Mouse (Mus musculus) lung, adult 2 months (tissue): Measurements from ENCODE around the gene Dazap1. TPM values are rescaled to one million over a fixed set of nuclear protein-coding genes. Genes with fewer than 3 reads are reported as not detected.

Experiments
- DNase-seq: peaks from one replicate; pipeline ENCODE4 v3.0.0; 2022
- H3K4me1 ChIP-seq: fragments of 200-500 bp; 2 replicates; pipeline ENCODE4 v1.6.1; 2011; ENCODE audit warnings: low read length; ENCODE audit not compliant: control insufficient read depth, insufficient read depth
- H3K4me3 ChIP-seq: fragments of 200-500 bp; replicated peaks from 2 replicates; pipeline ENCODE3; 2011; ENCODE audit warnings: low read depth, mild to moderate bottlenecking, control low read depth, low read length; ENCODE audit errors: extremely low read depth
- CTCF ChIP-seq: fragments of 200-500 bp; IDR thresholded peaks from 2 replicates; pipeline ENCODE4 v1.5.1; 2011; ENCODE audit warnings: mild to moderate bottlenecking, low read length, control low read depth; ENCODE audit not compliant: insufficient read depth
- POLR2A ChIP-seq: fragments of 200-500 bp; IDR thresholded peaks from 2 replicates; pipeline ENCODE4 v1.6.1; 2011; ENCODE audit warnings: low read depth, mild to moderate bottlenecking, control low read depth, low read length, borderline replicate concordance; ENCODE audit errors: extremely low read depth
- WGBS: fragments of 180-500 bp; shearing (Covaris S2); methylation state at CpG from one replicate; pipeline ENCODE4 v1.1.7; 2018; 5-methylcytosine and 5-hydroxymethylcytosine counted together
- polyA plus RNA-seq: library from polyadenylated mRNA; depleted of rRNA; stranded (reverse); fragments of >200 nt; gene quantifications from 2 replicates; pipeline ENCODE4 v1.2.3, GENCODE M21; 2012; rRNA removed

Dazap1 gene
- polyA plus RNA-seq, 1 experiment: 65.9 TPM

GRCm38 (mm10) chr10:80329273-80330081, 68.2 kb downstream of the Dazap1 start, which contains the start of the genes Pcsk4 and Reep6:
Pcsk4 (minus strand) TSS chr10:80329498.
Reep6 (plus strand) TSS chr10:80329953.
- peaks cover 4% of the 10 kb centered on the region for H3K4me1 ChIP-seq
- WGBS: 5% methylated on average over 36 of the region's 36 CpGs

GRCm38 (mm10) chr10:80330084-80330483, 68.8 kb downstream of the Dazap1 start:
- no peak for DNase-seq
- Histone ChIP-seq H3K4me1 (peaks cover 4% of the 10 kb centered on the region), H3K4me3 (peak overlapping the region; percentile 58)
- 3% methylated on average over 40 of the region's 41 CpGs for WGBS
- TF ChIP-seq POLR2A (no peak), CTCF (no peak)

More at GRCm38 (mm10) chr10:80329273-80330081, 68.2 kb downstream of the Dazap1 start, which contains the start of the genes Pcsk4 and Reep6:
- peak; percentile 92 for DNase-seq
- peak within 1 kb of the TSS; percentile 58 for H3K4me3 ChIP-seq
- TF ChIP-seq CTCF (no peak), POLR2A (no peak)

- H3K4me3 ChIP-seq: no peak overlapping the region
- TF ChIP-seq POLR2A: no peak
- no peak for TF ChIP-seq CTCF
- H3K4me1 ChIP-seq: peaks cover 4% of the 10 kb centered on the region
- no peak for DNase-seq
- 53% methylated on average over 2 of the region's 2 CpGs for WGBS
Observed at GRCm38 (mm10) chr10:80330888-80331287, 69.6 kb downstream of the Dazap1 start.

GRCm38 (mm10) chr10:80331636-80332524, 70.6 kb downstream of the Dazap1 start:
- TF ChIP-seq POLR2A: no peak
- no peak for TF ChIP-seq CTCF
- WGBS: 52% methylated on average over 10 of the region's 10 CpGs
- no peak overlapping the region for H3K4me3 ChIP-seq
- peaks cover 4% of the 10 kb centered on the region for H3K4me1 ChIP-seq
- DNase-seq: no peak

GRCm38 (mm10) chr10:80332525-80332989, 71.3 kb downstream of the Dazap1 start:
- TF ChIP-seq POLR2A: no peak
- TF ChIP-seq CTCF: no peak
- H3K4me1 ChIP-seq: peaks cover 4% of the 10 kb centered on the region

GRCm38 (mm10) chr10:80336263-80336662, 75.0 kb downstream of the Dazap1 start:
- H3K4me3 ChIP-seq: no peak overlapping the region
- DNase-seq: no peak
- peaks cover 2% of the 10 kb centered on the region; the same call in 1 of the 2 replicates for H3K4me1 ChIP-seq
- TF ChIP-seq CTCF: no peak
- no peak for TF ChIP-seq POLR2A
- WGBS: 82% methylated on average over 12 of the region's 12 CpGs

More at GRCm38 (mm10) chr10:80332525-80332989, 71.3 kb downstream of the Dazap1 start:
- WGBS: 76% methylated on average over 5 of the region's 5 CpGs
- no peak overlapping the region for H3K4me3 ChIP-seq
- no peak for DNase-seq

Other genes with a start within 250 kb of the Dazap1 start
- 102 and 103 TPM in 2 replicates for gene Arhgap45, start 244.8 kb upstream of the Dazap1 start, polyA plus RNA-seq
- 199 and 208 TPM in 2 replicates for gene Polr2e, start 221.7 kb upstream of the Dazap1 start, polyA plus RNA-seq
- gene Gpx4, start 214.3 kb upstream of the Dazap1 start, polyA plus RNA-seq: 581 and 623 TPM in 2 replicates
- 83.7 and 85.8 TPM in 2 replicates for gene Sbno2, start 155.9 kb upstream of the Dazap1 start, polyA plus RNA-seq
- gene Stk11, start 145.7 kb upstream of the Dazap1 start, polyA plus RNA-seq: 161 and 168 TPM in 2 replicates
- gene Atp5d, start 122.9 kb upstream of the Dazap1 start, polyA plus RNA-seq: 709 and 1,054 TPM in 2 replicates
- gene Cbarp, start 120.7 kb upstream of the Dazap1 start, polyA plus RNA-seq: 29.9 and 31.5 TPM in 2 replicates
- 110 and 150 TPM in 2 replicates for gene Midn, start 113.2 kb upstream of the Dazap1 start, polyA plus RNA-seq
- 162 and 200 TPM in 2 replicates for gene Cirbp, start 95.5 kb upstream of the Dazap1 start, polyA plus RNA-seq
- 11.2 and 14.0 TPM in 2 replicates for gene 1600002K03Rik, start 88.5 kb upstream of the Dazap1 start, polyA plus RNA-seq
- gene Efna2, start 82.0 kb upstream of the Dazap1 start, polyA plus RNA-seq: 3.6 and 4.7 TPM in 2 replicates
- 39.6 and 42.0 TPM in 2 replicates for gene Mum1, start 35.1 kb upstream of the Dazap1 start, polyA plus RNA-seq
- gene Ndufs7, start 12.4 kb upstream of the Dazap1 start, polyA plus RNA-seq: 421 and 497 TPM in 2 replicates
- 26.4 and 29.7 TPM in 2 replicates for gene Gamt, start 474 bp upstream of the Dazap1 start, polyA plus RNA-seq
- 1,318 and 1,397 TPM in 2 replicates for gene Rps15, start 31.0 kb downstream of the Dazap1 start, polyA plus RNA-seq
- gene Apc2, start 34.5 kb downstream of the Dazap1 start, polyA plus RNA-seq: 3.8 and 4.1 TPM in 2 replicates
- 58.4 and 62.4 TPM in 2 replicates for gene 2310011J03Rik, start 59.1 kb downstream of the Dazap1 start, polyA plus RNA-seq
- gene Pcsk4, start 68.0 kb downstream of the Dazap1 start, polyA plus RNA-seq: 9.8 and 10.4 TPM in 2 replicates
- gene Reep6, start 68.5 kb downstream of the Dazap1 start, polyA plus RNA-seq: 23.7 and 26.8 TPM in 2 replicates
- 87.6 and 89.2 TPM in 2 replicates for gene Adamtsl5, start 86.9 kb downstream of the Dazap1 start, polyA plus RNA-seq
- 5.5 and 6.0 TPM in 2 replicates for gene Plk5, start 95.0 kb downstream of the Dazap1 start, polyA plus RNA-seq
- 37.5 and 48.3 TPM in 2 replicates for gene Mex3d, start 126.2 kb downstream of the Dazap1 start, polyA plus RNA-seq
- gene Mbd3, start 138.1 kb downstream of the Dazap1 start, polyA plus RNA-seq: 131 and 143 TPM in 2 replicates
- gene Uqcr11, start 145.3 kb downstream of the Dazap1 start, polyA plus RNA-seq: 1,202 and 1,263 TPM in 2 replicates
- 94.7 and 98.6 TPM in 2 replicates for gene Tcf3, start 172.2 kb downstream of the Dazap1 start, polyA plus RNA-seq
- gene Onecut3, start 233.3 kb downstream of the Dazap1 start, polyA plus RNA-seq: not detected in 2 replicates